In the genomic region with DNA sequence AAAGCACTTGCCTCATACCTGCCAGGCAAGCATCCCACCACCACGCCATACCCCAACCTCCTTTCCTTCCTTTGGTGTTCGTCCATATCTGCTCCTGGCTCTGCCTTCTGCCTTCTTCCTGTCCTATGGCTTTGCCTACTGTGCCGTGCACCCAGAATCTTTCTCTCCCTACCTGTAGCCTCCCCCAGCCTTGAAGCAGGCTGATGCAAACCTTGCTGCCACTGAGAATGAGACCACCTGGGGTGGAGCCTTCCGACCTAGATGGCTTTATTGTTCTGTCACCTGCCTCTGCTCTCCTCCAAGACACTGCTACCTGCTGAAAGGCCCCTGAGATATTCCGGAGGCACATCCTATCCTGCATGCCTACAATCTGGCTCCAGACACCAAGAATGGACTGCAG, we compare ENCODE assay signal across 12 mouse cellular contexts. TPM values are rescaled to one million over a fixed set of nuclear protein-coding genes. Genes with fewer than 3 reads are reported as not detected.
"Had no signal": no experiment of that assay in that cellular context is flagged by ENCODE, and none has a peak within 500 bp of the region (broad histone marks: within the 10 kb centered on the region; RNA-seq: fewer than 3 reads in every experiment).

No protein-coding gene starts in this region.

RNA-seq across cellular contexts. Expression of gene Spink2, which starts 27.4 kb away (rescaled TPM):
- total RNA-seq: hematopoietic stem cell, adult 5-6 weeks; hindbrain, postnatal 0 days; layer of hippocampus, adult 18-20 months; layer of hippocampus, adult 2 months; layer of hippocampus, adult 8-10 months; layer of hippocampus, postnatal 10 days; layer of hippocampus, postnatal 14 days; layer of hippocampus, postnatal 25 days; layer of hippocampus, postnatal 36 days; left cerebral cortex, adult 18-20 months; left cerebral cortex, adult 2 months; left cerebral cortex, adult 8-10 months had no signal
